Mouse (Mus musculus) midbrain, postnatal 0 days (tissue): Measurements from ENCODE around the gene Aurkb. TPM values are rescaled to one million over a fixed set of nuclear protein-coding genes. Genes with fewer than 3 reads are reported as not detected.
A peak's percentile ranks its signal among the peaks of the same experiment; 100 is the strongest.

Experiments used
- ATAC-seq: fragments of 200-750 bp; cut with Nextera tagmentation; 2 replicates; pipeline ENCODE4 v1.8.0; 2017; ENCODE audit warnings: moderate number of reproducible peaks, mild to moderate bottlenecking, moderate TSS enrichment, moderate library complexity; ENCODE audit not compliant: low FRiP score
- DNase-seq: peaks from one replicate; pipeline ENCODE4 v3.0.0-alpha.2; 2015; ENCODE audit warnings: low spot score
- H3K27ac ChIP-seq: fragments of 300-500 bp; sonication (generic); 2 replicates; pipeline ENCODE4 v1.5.1; 2014; ENCODE audit warnings: low read depth, mild to moderate bottlenecking, low read length, mixed read lengths
- H3K27me3 ChIP-seq: fragments of 300-500 bp; sonication (generic); 2 replicates; pipeline ENCODE4 v1.6.1; 2014; ENCODE audit warnings: low read length, control low read depth, mixed read lengths; ENCODE audit not compliant: insufficient read depth
- H3K36me3 ChIP-seq: fragments of 300-500 bp; sonication (generic); 2 replicates; pipeline ENCODE4 v1.6.1; 2014; ENCODE audit warnings: low read length, control low read depth, mixed read lengths; ENCODE audit not compliant: insufficient read depth
- H3K4me1 ChIP-seq: fragments of 300-500 bp; sonication (generic); 2 replicates; pipeline ENCODE4 v1.6.1; 2014; ENCODE audit warnings: mild to moderate bottlenecking, control low read depth, antibody characterized with exemption, low read length, mixed read lengths; ENCODE audit not compliant: insufficient read depth
- H3K4me2 ChIP-seq: fragments of 300-500 bp; sonication (generic); 2 replicates; pipeline ENCODE4 v1.6.1; 2014; ENCODE audit warnings: low read depth, mild to moderate bottlenecking, low read length, mixed read lengths; ENCODE audit not compliant: poor library complexity, severe bottlenecking
- H3K4me3 ChIP-seq: fragments of 300-500 bp; sonication (generic); 2 replicates; pipeline ENCODE4 v1.5.1; 2014; ENCODE audit warnings: low read depth, mild to moderate bottlenecking, low read length, moderate library complexity
- H3K9ac ChIP-seq: fragments of 300-500 bp; sonication (generic); replicated peaks from 2 replicates; pipeline ENCODE4 v1.6.1; 2014; ENCODE audit warnings: mild to moderate bottlenecking, low read length, moderate library complexity, mixed read lengths; ENCODE audit not compliant: poor library complexity, severe bottlenecking
- H3K9me3 ChIP-seq: fragments of 300-500 bp; sonication (generic); 2 replicates; pipeline ENCODE4 v1.6.1; 2016; ENCODE audit warnings: low read length, control low read depth
- CTCF ChIP-seq: IDR thresholded peaks from 2 replicates; pipeline ENCODE4 v1.5.1; 2016; ENCODE audit warnings: antibody characterized with exemption, mild to moderate bottlenecking
- WGBS: fragments of 180-500 bp; shearing (Covaris S2); extraction: QIAGEN DNeasy Blood & Tissue Kit; methylation state at CpG from one replicate; pipeline ENCODE4 v1.1.7; 2014; 5-methylcytosine and 5-hydroxymethylcytosine counted together
- polyA plus RNA-seq: library from polyadenylated mRNA; unstranded; fragments of >200 nt; fragmentation: Nextera tagmentation; extraction: Ambion mirVana; gene quantifications from 2 replicates; pipeline ENCODE4 v1.2.1, GENCODE M21; 2015
- total RNA-seq: library from RNA; depleted of rRNA; stranded (reverse); fragments of >200 nt; gene quantifications from 2 replicates; pipeline ENCODE4 v1.2.3, GENCODE M21; 2014

Gene Aurkb
- total and polyA plus RNA-seq, 2 experiments from 2014 or later = 6.9 TPM

- H3K4me3 ChIP-seq = peak overlapping the region; percentile 95
- H3K27me3 ChIP-seq = no peaks in the 10 kb centered on the region
- peaks cover 13% of the 10 kb centered on the region; the same call in 1 of the 2 replicates for H3K36me3 ChIP-seq
- peak overlapping the region; percentile 100 for H3K9ac ChIP-seq
- peak overlapping the region; percentile 99 for H3K27ac ChIP-seq
- WGBS = 11% methylated on average over 24 of the region's 25 CpGs
- DNase-seq (no peak), ATAC-seq (peak; percentile 12; the same call in 1 of the 2 replicates)
- H3K9me3 ChIP-seq = no peaks in the 10 kb centered on the region
- H3K4me1 ChIP-seq = peaks cover 16% of the 10 kb centered on the region; the same call in 1 of the 2 replicates
- H3K4me2 ChIP-seq = peak overlapping the region; percentile 97
- 0 out of 2 replicates have a peak, but pooled peaks have one; percentile 6 for TF ChIP-seq CTCF
Measured at GRCm38 (mm10) chr11:69088856-69089615, 43.6 kb downstream of the Aurkb start.

- H3K9ac ChIP-seq = peak overlapping the region; percentile 100
- H3K27me3 ChIP-seq = no peaks in the 10 kb centered on the region
- peak overlapping the region; percentile 95 for H3K4me3 ChIP-seq
- H3K36me3 ChIP-seq = peaks cover 13% of the 10 kb centered on the region; the same call in 1 of the 2 replicates
- no peaks in the 10 kb centered on the region for H3K9me3 ChIP-seq
- H3K4me2 ChIP-seq = peak overlapping the region; percentile 97
- DNase-seq (no peak), ATAC-seq (no peak)
- 89% methylated on average over 12 of the region's 12 CpGs for WGBS
- no peak for TF ChIP-seq CTCF
- peak overlapping the region; percentile 99 for H3K27ac ChIP-seq
- H3K4me1 ChIP-seq = peaks cover 16% of the 10 kb centered on the region; the same call in 1 of the 2 replicates
Measured at GRCm38 (mm10) chr11:69089616-69090290, 44.3 kb downstream of the Aurkb start.

DNA sequence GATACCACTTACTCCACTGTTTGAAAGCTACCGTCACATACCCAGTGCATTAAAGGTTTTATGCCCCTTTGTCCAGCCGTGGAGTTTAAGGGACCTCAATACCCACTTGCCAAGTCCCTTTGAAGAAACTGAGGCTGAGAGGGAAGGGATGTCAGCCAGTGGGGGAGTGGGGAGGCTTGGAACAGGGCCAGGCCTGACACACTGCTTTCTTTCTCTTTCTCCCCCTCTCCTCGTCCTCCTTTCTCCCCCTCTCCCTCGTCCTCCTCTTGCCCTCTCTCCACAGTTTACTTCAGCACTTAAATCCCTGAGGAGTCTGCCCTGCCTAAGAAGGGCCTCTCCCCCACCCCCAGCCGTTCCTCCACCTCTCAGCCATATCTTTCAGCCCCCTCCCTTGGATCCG is 44.9 kb downstream of the Aurkb start:
- no peak overlapping the region for H3K27ac ChIP-seq
- H3K36me3 ChIP-seq = peaks cover 13% of the 10 kb centered on the region; the same call in 1 of the 2 replicates
- no peaks in the 10 kb centered on the region for H3K9me3 ChIP-seq
- no peak for TF ChIP-seq CTCF
- peaks cover 16% of the 10 kb centered on the region; the same call in 1 of the 2 replicates for H3K4me1 ChIP-seq
- DNase-seq (no peak), ATAC-seq (no peak)
- WGBS = 57% methylated on average over 6 of the region's 6 CpGs
- no peaks in the 10 kb centered on the region for H3K27me3 ChIP-seq
- no peak overlapping the region for H3K9ac ChIP-seq
- H3K4me3 ChIP-seq = no peak overlapping the region
- peak overlapping the region; percentile 97; the same call in 1 of the 2 replicates for H3K4me2 ChIP-seq

DNA sequence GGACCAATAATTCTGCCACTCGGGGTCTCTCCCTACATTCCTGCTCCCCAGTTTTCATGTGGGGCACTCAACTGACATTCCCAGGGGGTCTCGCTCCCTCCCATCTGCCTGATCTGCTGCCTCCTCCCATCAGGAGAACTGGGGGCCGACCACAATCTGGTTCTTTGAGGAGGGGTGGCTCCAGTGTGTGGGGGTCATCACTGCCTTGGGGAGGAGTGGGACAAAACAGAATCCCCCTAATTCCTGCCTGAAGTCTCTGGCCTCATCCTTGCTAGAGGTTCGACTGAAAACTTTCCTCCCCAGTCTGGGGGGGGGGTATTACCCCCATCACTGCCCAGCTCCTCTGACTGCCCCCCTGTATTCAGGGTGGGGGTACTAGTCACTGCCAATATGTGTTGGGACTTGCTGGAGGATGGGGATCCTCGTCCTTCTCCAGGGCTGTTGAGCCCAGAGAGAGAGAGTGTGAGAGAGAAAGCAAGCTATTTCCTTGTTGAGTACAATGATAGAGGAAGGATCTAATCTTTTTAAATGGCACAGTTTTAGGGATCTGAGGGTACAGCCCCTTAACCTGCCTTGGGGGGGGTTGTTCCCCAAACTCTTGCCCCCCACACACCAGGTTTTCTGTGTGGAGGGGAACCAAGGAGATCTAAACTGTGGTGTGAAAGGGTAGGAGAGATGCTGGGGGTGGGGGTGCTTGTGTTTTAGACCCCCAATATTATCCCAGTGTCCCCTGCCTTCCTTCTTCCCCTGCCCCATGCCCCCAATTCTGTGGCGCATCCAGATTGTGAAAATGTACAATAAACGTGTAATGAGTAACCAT is 46.3 kb downstream of the Aurkb start:
- H3K27me3 ChIP-seq = no peaks in the 10 kb centered on the region
- H3K4me2 ChIP-seq = no peak overlapping the region
- no peak overlapping the region for H3K4me3 ChIP-seq
- H3K27ac ChIP-seq = no peak overlapping the region
- ATAC-seq = no peak
- no peaks in the 10 kb centered on the region for H3K9me3 ChIP-seq
- no peak for TF ChIP-seq CTCF
- no peak for DNase-seq
- no peak overlapping the region for H3K9ac ChIP-seq
- H3K36me3 ChIP-seq = peaks cover 13% of the 10 kb centered on the region; the same call in 1 of the 2 replicates
- H3K4me1 ChIP-seq = peaks cover 16% of the 10 kb centered on the region; the same call in 1 of the 2 replicates
- 67% methylated on average over 7 of the region's 7 CpGs for WGBS

GRCm38 (mm10) chr11:69092386-69092751 is 46.9 kb downstream of the Aurkb start:
- Histone ChIP-seq H3K36me3 (peaks cover 13% of the 10 kb centered on the region; the same call in 1 of the 2 replicates), H3K27ac (no peak overlapping the region), H3K9me3 (no peaks in the 10 kb centered on the region), H3K4me3 (no peak overlapping the region), H3K9ac (no peak overlapping the region), H3K4me1 (peaks cover 20% of the 10 kb centered on the region; the same call in 1 of the 2 replicates), H3K27me3 (no peaks in the 10 kb centered on the region), H3K4me2 (no peak overlapping the region)
- ATAC-seq (no peak), DNase-seq (peak; percentile 68)
- TF ChIP-seq CTCF = peak; percentile 83
- 0% methylated on average over 3 of the region's 3 CpGs for WGBS
